Mouse (Mus musculus) liver, embryonic 14.5 days (tissue): ENCODE results near the gene Msantd2.

ENCODE experiments used
- CTCF ChIP-seq: IDR thresholded peaks from 2 replicates; pipeline ENCODE4 v1.5.1; 2016; ENCODE audit warnings: antibody characterized with exemption, low read depth, control low read depth
- EP300 ChIP-seq: IDR thresholded peaks from 2 replicates; pipeline ENCODE4 v1.6.1; 2016; ENCODE audit warnings: antibody characterized with exemption, low read depth

- TF ChIP-seq CTCF, result no peak
- no peak for TF ChIP-seq EP300
Observed at GRCm38 (mm10) chr9:37528225-37528970, 39.3 kb downstream of the Msantd2 start.
